Mouse (Mus musculus) G1E (cell line): Measurements from ENCODE around the gene Rpn1. TPM values are rescaled to one million over a fixed set of nuclear protein-coding genes. Genes with fewer than 3 reads are reported as not detected.

Experiments
- ATAC-seq: 2 replicates; pipeline ENCODE4 v1.8.0; 2016; ENCODE audit warnings: mild to moderate bottlenecking; ENCODE audit not compliant: insufficient number of reproducible peaks, poor library complexity, low FRiP score, severe bottlenecking; ENCODE audit errors: extremely low read depth
- DNase-seq: peaks from one replicate; pipeline ENCODE4 v3.0.0; 2012; ENCODE audit warnings: low spot score
- H3K27me3 ChIP-seq: 2 replicates; pipeline ENCODE4 v1.6.1; 2012; ENCODE audit warnings: mild to moderate bottlenecking, low read length, inconsistent platforms; ENCODE audit not compliant: insufficient read depth
- H3K36me3 ChIP-seq: replicated peaks from 2 replicates; pipeline ENCODE3; 2012; ENCODE audit warnings: mild to moderate bottlenecking, inconsistent platforms
- H3K4me1 ChIP-seq: 2 replicates; pipeline ENCODE4 v1.6.1; 2012; ENCODE audit warnings: low read depth, low read length, inconsistent platforms, mixed read lengths; ENCODE audit not compliant: insufficient read depth
- H3K4me3 ChIP-seq: 2 replicates; pipeline ENCODE4 v1.5.1; 2012; ENCODE audit warnings: low read depth, mild to moderate bottlenecking, inconsistent platforms, low read length, moderate library complexity, mixed read lengths
- H3K9me3 ChIP-seq: replicated peaks from 2 replicates; pipeline ENCODE4 v1.6.1; 2012; ENCODE audit warnings: inconsistent platforms
- CTCF ChIP-seq: IDR thresholded peaks from 2 replicates; pipeline ENCODE4 v1.5.1; 2012; ENCODE audit warnings: low read depth, low read length, inconsistent platforms, mixed read lengths
- GATA1 ChIP-seq: IDR thresholded peaks from 2 replicates; pipeline ENCODE4 v1.6.1; 2012; ENCODE audit warnings: borderline replicate concordance, low read length, inconsistent platforms, mixed read lengths
- GATA2 ChIP-seq: IDR thresholded peaks from 2 replicates; pipeline ENCODE4 v1.6.1; 2012; ENCODE audit warnings: low read depth, low read length, inconsistent platforms, borderline replicate concordance
- POLR2AphosphoS5 ChIP-seq: IDR thresholded peaks from 2 replicates; pipeline ENCODE4 v1.6.1; 2012; ENCODE audit warnings: low read depth, low read length, inconsistent platforms; ENCODE audit not compliant: insufficient replicate concordance
- TAL1 ChIP-seq: conservative IDR thresholded peaks from 2 replicates; pipeline ENCODE4 v1.6.1; 2012; ENCODE audit warnings: low read depth, low read length, inconsistent platforms, mixed read lengths
- polyA plus RNA-seq: library from polyadenylated mRNA; stranded (reverse); fragments of >175 nt; gene quantifications from 2 replicates; pipeline ENCODE4 v1.2.3, GENCODE M21; 2012
- total RNA-seq, 2 experiments: library from RNA; stranded (forward) in 1 of 2; stranded (reverse) in 1 of 2; fragments of 200-1000 nt in 1 of 2; fragments of >200 nt in 1 of 2; fragmentation: Nextera tagmentation in 1 of 2; gene quantifications; 2 replicates each; pipeline ENCODE4 v1.2.3; 2014 to 2017

Gene Rpn1
- total and polyA plus RNA-seq, 3 experiments = 44.5 to 164 (median 156) TPM

DNA sequence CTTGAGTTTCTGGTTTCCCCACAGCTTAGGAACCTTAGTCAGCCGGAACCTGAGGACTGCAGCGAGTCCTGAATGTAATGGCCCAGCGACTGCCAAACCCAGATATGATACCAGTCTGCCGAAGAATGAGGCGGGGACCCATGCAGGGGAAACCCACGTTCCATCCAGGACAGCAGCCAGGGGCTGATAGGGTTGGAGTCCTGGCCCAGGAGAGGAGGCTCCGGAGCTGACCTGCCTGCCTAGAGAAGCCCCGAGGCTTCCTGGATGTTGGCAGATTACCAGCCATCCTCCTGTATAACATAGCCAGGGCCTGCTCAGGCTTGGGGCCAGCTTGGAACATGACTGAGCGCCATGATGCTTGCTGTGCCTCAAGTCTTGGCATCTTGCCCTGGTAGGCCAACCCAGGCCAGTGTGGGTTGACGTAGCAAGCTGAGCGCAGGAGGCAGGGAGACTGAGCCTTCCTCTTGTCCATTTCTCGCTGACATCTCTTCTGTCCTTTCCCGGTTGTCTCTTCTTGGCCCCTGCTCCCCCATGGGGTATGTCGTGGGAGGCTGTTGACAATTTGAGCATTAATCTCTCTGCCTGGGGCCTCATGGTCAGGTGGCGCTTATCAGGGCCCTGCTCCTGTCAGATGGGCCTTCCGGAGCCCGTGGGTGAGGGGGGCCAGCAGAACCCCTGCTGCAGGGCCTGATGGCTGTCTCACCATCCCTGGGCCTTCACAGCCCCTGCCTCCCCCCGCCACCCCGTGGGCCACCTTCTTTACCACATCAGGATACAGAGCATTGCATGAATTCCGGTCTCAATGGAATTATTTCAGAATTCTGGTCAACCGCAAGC is 32.3 kb downstream of the Rpn1 start:
- peaks cover 5% of the 10 kb centered on the region for H3K27me3 ChIP-seq
- no peaks in the 10 kb centered on the region for H3K36me3 ChIP-seq
- peaks cover 75% of the 10 kb centered on the region for H3K4me1 ChIP-seq
- peak; percentile 72 for ATAC-seq
- DNase-seq = peak; percentile 68
- peak overlapping the region; percentile 66; the same call in 1 of the 2 replicates for H3K4me3 ChIP-seq
- TF ChIP-seq GATA1 = no peak
- no peak for TF ChIP-seq GATA2
- TF ChIP-seq POLR2AphosphoS5 = no peak
- TF ChIP-seq CTCF = no peak
- 0 out of 2 replicates have a peak, but pooled peaks cover 4% of the 10 kb centered on the region for H3K9me3 ChIP-seq

DNA sequence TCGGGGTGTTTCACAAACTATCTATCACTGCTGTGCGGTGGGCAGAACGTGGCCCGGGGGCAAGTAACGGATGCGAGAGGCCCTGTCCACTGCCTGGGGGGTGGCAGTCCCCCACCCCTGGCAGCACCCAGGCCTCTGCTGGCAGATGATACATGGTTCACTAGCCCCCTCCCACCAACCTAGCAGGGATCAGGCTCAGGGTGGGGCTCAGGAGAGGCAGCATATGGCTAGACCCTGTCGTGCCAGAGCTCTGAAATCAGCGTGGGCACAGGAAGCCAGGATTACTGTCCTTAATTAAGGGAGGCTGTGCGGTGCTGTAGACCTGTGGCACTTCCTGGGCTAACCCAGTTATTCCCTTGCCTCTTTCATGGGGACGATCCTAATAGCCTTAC is 32.9 kb downstream of the Rpn1 start:
- DNase-seq (no peak), ATAC-seq (peak; percentile 46; the same call in 1 of the 2 replicates)
- Histone ChIP-seq H3K4me3 (peak overlapping the region; percentile 66; the same call in 1 of the 2 replicates), H3K4me1 (peaks cover 78% of the 10 kb centered on the region), H3K36me3 (no peaks in the 10 kb centered on the region), H3K9me3 (0 out of 2 replicates have a peak, but pooled peaks cover 4% of the 10 kb centered on the region), H3K27me3 (no peaks in the 10 kb centered on the region; the same call in 1 of the 2 replicates)
- TF ChIP-seq GATA2 = no peak
- no peak for TF ChIP-seq CTCF

DNA sequence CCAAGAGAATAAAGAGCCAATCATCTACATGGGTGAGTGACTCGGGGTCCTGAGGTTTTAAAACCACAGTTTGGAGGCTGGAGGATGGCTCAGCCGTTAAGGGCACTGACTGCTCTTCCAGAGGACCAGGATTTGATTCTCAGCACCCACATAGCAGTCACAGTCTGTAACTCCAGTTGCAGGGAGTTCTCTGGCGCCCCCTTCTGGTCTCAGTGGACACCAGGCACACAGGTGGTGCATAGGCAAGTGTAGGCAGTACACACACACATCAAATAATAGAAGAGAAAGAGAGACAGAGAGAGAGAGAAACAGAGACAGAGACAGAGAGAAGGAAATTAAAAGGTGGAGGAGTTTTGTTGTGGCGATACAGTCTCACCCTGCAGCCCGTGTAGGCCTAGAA is 35.0 kb downstream of the Rpn1 start:
- DNase-seq (no peak), ATAC-seq (no peak)
- H3K4me1 ChIP-seq = peaks cover 78% of the 10 kb centered on the region
- no peak for TF ChIP-seq CTCF
- no peak for TF ChIP-seq GATA1
- TF ChIP-seq POLR2AphosphoS5 = no peak
- TF ChIP-seq TAL1 = no peak
- no peak overlapping the region for H3K4me3 ChIP-seq
- no peaks in the 10 kb centered on the region; the same call in 1 of the 2 replicates for H3K27me3 ChIP-seq
- no peaks in the 10 kb centered on the region for H3K36me3 ChIP-seq
- 0 out of 2 replicates have a peak, but pooled peaks cover 4% of the 10 kb centered on the region for H3K9me3 ChIP-seq

DNA sequence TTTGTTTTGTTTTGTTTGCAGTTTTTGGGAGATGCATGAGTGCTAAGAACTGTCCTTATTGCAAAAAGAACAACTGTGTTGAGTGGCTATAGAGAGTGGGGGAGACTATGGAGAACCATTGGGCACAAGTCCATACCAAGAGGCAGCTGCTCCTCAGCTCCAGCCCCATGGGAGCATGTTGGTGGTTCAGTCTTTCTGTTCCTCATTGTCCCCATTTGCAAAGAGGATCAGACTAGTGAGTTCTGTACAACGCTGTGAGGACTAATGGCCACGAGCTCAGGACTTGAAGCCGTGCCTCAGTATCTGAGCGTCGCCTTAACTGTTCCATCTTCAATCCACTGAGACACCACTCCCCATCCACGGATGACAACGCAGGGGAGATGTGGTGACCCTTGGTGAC is 36.5 kb downstream of the Rpn1 start:
- peaks cover 68% of the 10 kb centered on the region for H3K4me1 ChIP-seq
- TF ChIP-seq POLR2AphosphoS5 (no peak), GATA2 (no peak)
- no peak for ATAC-seq
- H3K36me3 ChIP-seq = no peaks in the 10 kb centered on the region
- no peak for DNase-seq
- peaks cover 8% of the 10 kb centered on the region; the same call in 1 of the 2 replicates for H3K27me3 ChIP-seq
- H3K4me3 ChIP-seq = no peak overlapping the region
- 0 out of 2 replicates have a peak, but pooled peaks cover 4% of the 10 kb centered on the region for H3K9me3 ChIP-seq

DNA sequence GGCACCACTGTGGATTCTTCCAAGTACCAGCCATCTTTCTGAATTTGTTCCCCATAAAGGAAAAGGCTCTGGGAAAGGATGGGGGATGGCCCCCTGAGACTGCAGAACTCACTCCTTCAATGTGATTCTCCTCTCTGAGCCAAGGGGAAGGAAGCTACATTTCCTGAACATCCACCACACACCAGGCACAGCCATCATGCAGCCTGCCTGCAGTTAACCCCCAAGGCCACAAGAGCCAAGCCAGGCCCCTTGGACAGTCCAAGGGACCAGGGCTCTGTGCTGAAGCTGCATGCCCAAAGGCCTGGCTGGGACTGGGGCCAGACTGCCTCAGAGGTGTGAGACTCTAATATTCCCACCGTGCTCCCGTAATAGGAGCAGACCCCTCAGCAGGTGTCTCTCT is 37.5 kb downstream of the Rpn1 start:
- TF ChIP-seq CTCF = no peak
- no peak for TF ChIP-seq TAL1
- TF ChIP-seq GATA1 = no peak
- TF ChIP-seq GATA2 = no peak
- no peak for TF ChIP-seq POLR2AphosphoS5
- ATAC-seq (no peak), DNase-seq (no peak)
- Histone ChIP-seq H3K4me1 (peaks cover 59% of the 10 kb centered on the region), H3K4me3 (no peak overlapping the region), H3K9me3 (0 out of 2 replicates have a peak, but pooled peaks cover 4% of the 10 kb centered on the region), H3K27me3 (peaks cover 13% of the 10 kb centered on the region), H3K36me3 (no peaks in the 10 kb centered on the region)

DNA sequence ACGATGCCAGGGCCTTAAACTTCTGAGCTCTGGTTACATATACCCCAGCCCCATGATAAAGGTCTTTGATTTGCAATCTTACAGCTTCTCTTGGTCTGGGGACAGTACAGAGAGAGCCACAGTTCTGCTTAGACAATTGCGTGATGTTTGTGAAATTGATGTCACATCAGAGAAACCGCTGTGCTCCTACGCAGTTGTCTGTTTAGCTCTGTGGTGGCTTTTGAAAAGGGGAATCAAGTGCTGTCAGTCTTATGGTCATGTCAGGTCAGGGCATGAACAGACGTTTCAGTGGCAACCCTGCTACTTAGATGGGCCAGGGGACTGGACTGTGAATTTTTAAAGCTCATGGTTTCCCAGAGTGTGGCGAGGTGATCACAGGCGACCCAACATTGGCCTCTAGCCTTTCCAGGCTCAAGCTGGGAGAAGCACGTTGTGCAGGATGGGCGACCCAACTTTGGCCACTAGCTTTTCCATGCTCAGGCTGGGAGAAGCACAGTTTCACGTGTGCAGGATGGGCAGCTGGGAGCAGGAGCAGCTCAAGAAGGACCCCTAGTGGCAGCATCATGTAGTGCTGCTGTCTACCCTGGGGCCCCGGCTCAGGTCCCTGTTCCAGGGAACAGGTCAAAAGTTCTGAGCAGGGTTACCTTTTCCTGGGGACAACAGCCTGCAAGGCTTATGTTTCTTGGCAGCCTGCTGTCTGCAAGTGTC is 39.0 kb downstream of the Rpn1 start:
- Histone ChIP-seq H3K4me3 (peak overlapping the region; percentile 36; the same call in 1 of the 2 replicates), H3K4me1 (peaks cover 47% of the 10 kb centered on the region)

More for the DNA sequence above, 39.0 kb downstream of the Rpn1 start:
- Histone ChIP-seq H3K9me3 (0 out of 2 replicates have a peak, but pooled peaks cover 4% of the 10 kb centered on the region), H3K36me3 (no peaks in the 10 kb centered on the region), H3K27me3 (peaks cover 20% of the 10 kb centered on the region)
- ATAC-seq = peak; percentile 52
- TF ChIP-seq TAL1 (no peak), CTCF (peak; percentile 75)
- DNase-seq = no peak
